Mouse (Mus musculus): ENCODE results near the gene Pdcd6ip.
A peak's percentile ranks its signal among the peaks of the same experiment; 100 is the strongest.
"Not testable (repeated sequence)": the region's sequence is repeated elsewhere in the genome, so short reads cannot be mapped to it uniquely, and the experiment has no call there.

The Pdcd6ip gene

GRCm38 (mm10) chr9:113707481-113708360, at the start of gene Pdcd6ip:
Pdcd6ip (minus strand) TSS chr9:113708259.
- peak; percentile 91 for DNase-seq

- no peak for DNase-seq
Observed at GRCm38 (mm10) chr9:113755888-113756719, 48.0 kb upstream of the Pdcd6ip start.

- DNase-seq, result peak; percentile 60 to 63
Observed at GRCm38 (mm10) chr9:113749356-113749755, 41.3 kb upstream of the Pdcd6ip start.

GRCm38 (mm10) chr9:113743291-113743690, 35.2 kb upstream of the Pdcd6ip start:
- no peak for DNase-seq

- DNase-seq, result peak; percentile 7 to 29
Observed at GRCm38 (mm10) chr9:113742361-113742794, 34.3 kb upstream of the Pdcd6ip start.

GRCm38 (mm10) chr9:113741637-113742137, 33.6 kb upstream of the Pdcd6ip start:
- DNase-seq, result no peak

- DNase-seq, result peak; percentile 76 to 82
Observed at GRCm38 (mm10) chr9:113741108-113741636, 33.1 kb upstream of the Pdcd6ip start, which contains the start of gene Clasp2. Clasp2 (plus strand) TSS chr9:113741473.

- DNase-seq, result peak; percentile 16 to 39
Observed at GRCm38 (mm10) chr9:113738941-113739340, 30.9 kb upstream of the Pdcd6ip start.

- no peak for DNase-seq
Observed at GRCm38 (mm10) chr9:113738021-113738420, 30.0 kb upstream of the Pdcd6ip start.

- DNase-seq, result no peak
Observed at GRCm38 (mm10) chr9:113735920-113736319, 27.9 kb upstream of the Pdcd6ip start.

- no peak for DNase-seq
Observed at GRCm38 (mm10) chr9:113731540-113731939, 23.5 kb upstream of the Pdcd6ip start.

- DNase-seq, result no peak
Observed at GRCm38 (mm10) chr9:113726991-113727680, 19.1 kb upstream of the Pdcd6ip start.

- DNase-seq, result no peak
Observed at GRCm38 (mm10) chr9:113726131-113726530, 18.1 kb upstream of the Pdcd6ip start.

- DNase-seq, result not testable (repeated sequence)
Observed at GRCm38 (mm10) chr9:113725609-113726008, 17.6 kb upstream of the Pdcd6ip start.

- no peak for DNase-seq
Observed at GRCm38 (mm10) chr9:113724646-113725045, 16.6 kb upstream of the Pdcd6ip start.

- DNase-seq, result peak in 1 of 2 experiments; percentile 34
Observed at GRCm38 (mm10) chr9:113719063-113719462, 11.0 kb upstream of the Pdcd6ip start.

GRCm38 (mm10) chr9:113710871-113711270, 2.8 kb upstream of the Pdcd6ip start:
- DNase-seq, result no peak

- no peak for DNase-seq
Observed at GRCm38 (mm10) chr9:113708361-113709280, 562 bp upstream of the Pdcd6ip start.

- DNase-seq, result no peak
Observed at GRCm38 (mm10) chr9:113706841-113707240, 1.2 kb downstream of the Pdcd6ip start.

- DNase-seq, result no peak
Observed at GRCm38 (mm10) chr9:113706108-113706507, 2.0 kb downstream of the Pdcd6ip start.
